Mouse (Mus musculus): ENCODE measurements at regions not wholly inside any gene's neighbourhood (a gene's known extent, or its start where the extent isn't known, plus 50 kb on each side); places are given as distances from the start of the nearest gene placed in this dataset.

DNA sequence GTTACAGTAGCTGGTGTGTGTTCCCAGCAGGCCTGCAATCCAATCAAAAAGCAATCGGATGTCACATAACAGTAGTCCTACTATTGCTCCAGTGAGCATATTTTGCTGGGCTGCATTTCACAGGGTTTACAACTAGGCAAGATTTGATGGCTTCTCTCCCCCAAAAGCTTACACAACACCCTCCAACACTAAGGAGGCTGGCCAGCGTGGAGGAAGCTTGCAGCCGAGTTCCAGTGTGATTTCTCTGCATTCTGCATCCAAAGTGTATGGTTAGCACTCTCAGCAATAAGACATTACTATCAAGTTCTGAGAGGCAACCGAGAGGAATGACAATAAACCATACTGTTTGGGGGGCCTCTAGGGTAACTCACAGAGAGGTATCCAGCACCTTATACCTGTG lies 367.2 kb downstream of the Xylt1 start:
- no peak for ATAC-seq (replicated peaks; ENCODE audit: low FRiP score, poor library complexity, severe bottlenecking)

DNA sequence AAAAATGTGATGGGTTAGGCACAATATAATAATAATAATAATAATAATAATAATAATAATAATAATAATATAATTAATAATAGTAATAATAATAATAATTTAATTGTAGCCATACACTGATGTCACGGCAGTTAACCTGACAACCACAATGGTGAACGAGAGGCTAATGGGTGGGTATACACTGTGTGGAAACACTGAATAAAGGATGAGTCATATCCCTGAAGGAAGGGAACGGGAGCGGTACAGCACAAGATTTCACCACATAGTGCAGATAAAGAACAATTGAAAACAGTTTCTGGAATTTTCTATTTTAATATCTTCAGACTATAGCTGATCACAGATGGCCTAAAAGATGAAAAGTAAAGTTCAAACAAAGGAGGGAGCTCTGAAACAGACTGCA lies 365.6 kb downstream of the Xylt1 start:
- no peak for ATAC-seq (replicated peaks; ENCODE audit: low FRiP score, poor library complexity, severe bottlenecking)

DNA sequence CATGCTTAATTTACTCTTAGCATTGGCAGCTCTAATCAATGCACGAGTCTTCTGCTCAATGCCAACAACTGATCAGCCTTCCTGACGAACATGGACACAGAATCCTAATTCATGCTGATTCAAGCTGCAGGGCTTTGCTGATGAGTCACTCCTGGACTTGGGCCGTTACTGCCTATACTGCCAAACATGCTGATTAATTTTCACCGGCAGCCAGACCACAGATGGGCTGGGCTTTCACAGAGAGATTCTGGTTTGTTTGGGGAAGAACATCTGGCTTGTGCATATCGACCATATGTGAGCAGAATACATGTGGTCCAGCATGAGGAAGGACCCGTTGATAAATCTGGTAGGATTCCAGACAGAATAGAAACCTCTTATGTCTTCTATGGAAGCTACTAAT lies 358.9 kb downstream of the Xylt1 start:
- ATAC-seq (replicated peaks; ENCODE audit: low FRiP score, poor library complexity, severe bottlenecking): no peak

DNA sequence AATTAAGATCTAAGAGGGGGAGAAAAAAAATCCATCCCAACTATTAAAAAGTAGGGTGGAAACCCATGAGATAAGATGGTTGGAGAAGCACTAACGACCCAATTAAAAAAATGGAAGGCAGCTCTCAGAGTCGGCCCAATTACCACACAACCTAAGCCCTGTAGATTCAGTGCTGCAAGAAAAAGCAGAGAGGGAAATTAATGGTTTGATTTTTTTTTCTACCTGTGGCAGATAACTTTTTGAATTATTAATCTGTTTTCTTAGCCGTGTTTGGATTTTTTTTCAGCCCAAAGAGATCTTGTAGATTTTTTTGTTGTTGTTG lies 354.9 kb downstream of the Xylt1 start:
- ATAC-seq (replicated peaks; ENCODE audit: low FRiP score, poor library complexity, severe bottlenecking): no peak

DNA sequence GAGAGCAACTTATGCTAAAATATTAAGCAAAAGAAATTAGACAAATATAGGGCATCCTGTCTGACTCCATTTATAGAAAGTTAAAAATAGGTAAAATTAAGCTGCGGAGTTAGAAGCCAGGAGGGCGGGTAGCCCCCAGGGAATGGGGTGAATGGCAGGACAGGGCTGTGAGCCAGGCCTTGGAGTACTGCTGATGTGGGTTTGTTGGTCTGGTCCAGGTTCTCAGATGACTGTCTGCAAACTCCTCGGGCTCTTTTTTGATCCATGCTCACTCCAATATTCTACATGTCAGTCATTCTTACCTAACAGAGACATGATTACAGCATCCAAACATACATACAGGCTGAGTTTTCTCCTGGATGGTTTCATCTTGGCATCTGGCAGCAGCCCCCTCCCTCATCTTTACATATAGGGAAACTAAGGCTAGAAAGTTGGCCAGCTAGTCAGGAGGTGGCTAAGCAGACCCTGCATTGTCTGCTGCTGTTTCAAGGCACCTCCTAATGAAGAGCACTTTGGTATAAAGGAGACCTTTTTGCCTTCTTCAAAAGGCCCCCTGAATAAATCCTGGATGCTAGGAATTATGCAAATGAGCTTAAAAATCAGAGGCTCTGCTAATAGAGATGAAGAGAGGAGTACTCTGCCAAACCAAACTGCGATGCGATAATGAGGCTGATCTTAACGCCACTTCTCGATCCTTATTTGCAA lies 354.4 kb downstream of the Xylt1 start:
- ATAC-seq (replicated peaks; ENCODE audit: low FRiP score, poor library complexity, severe bottlenecking): no peak

DNA sequence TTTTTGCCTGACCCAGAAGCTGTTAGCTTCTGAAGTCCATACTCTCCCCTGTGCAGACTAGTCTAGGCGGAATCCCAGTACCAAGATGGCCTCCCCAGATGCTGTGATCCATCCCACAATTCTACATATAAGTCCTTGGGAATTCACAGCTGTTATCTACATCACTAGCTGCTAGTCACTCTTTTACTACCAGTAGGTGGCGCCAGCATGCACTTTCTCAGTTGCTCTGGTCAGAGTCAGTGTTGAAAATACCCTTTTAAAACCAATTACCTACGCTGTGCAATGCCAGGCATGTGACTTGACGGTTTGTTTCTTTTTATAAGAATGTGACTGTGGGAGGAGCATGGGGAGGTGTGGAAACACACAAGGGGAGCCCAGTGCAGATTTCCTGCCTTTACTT lies 348.3 kb downstream of the Xylt1 start:
- no peak for ATAC-seq (replicated peaks; ENCODE audit: low FRiP score, poor library complexity, severe bottlenecking)
